Mouse (Mus musculus) erythroid progenitor cell, adult 5-6 weeks (primary cell): ENCODE data around the gene Olfr1219. TPM values are rescaled to one million over a fixed set of nuclear protein-coding genes. Genes with fewer than 3 reads are reported as not detected.

Experiments used
- ATAC-seq: replicated peaks from 2 replicates; pipeline ENCODE4 v1.8.0; 2016; ENCODE audit warnings: moderate number of reproducible peaks, mild to moderate bottlenecking, moderate TSS enrichment, inconsistent platforms; ENCODE audit not compliant: poor library complexity, low FRiP score, severe bottlenecking
- total RNA-seq, 2 experiments: library from RNA; stranded (forward) in 1 of 2; stranded (reverse) in 1 of 2; fragments of 150-400 nt in 1 of 2; fragments of 186-747, 209-891 nt in 1 of 2; gene quantifications; 2 replicates each; pipeline versions ENCODE4 v1.2.3 to v1.2.4; 2015 to 2017; ENCODE audit warnings: low replicate concordance in 2 of 2

Gene Olfr1219
- total RNA-seq (2015; ENCODE audit: low replicate concordance) = not detected in 2 replicates
- total RNA-seq (2017; ENCODE audit: low replicate concordance) = not detected in 2 replicates

GRCm38 (mm10) chr2:89083413-89083812 lies at the start of gene Olfr1219:
TSS of gene Olfr1219 (minus strand) at chr2:89083513.
- ATAC-seq = no peak

DNA sequence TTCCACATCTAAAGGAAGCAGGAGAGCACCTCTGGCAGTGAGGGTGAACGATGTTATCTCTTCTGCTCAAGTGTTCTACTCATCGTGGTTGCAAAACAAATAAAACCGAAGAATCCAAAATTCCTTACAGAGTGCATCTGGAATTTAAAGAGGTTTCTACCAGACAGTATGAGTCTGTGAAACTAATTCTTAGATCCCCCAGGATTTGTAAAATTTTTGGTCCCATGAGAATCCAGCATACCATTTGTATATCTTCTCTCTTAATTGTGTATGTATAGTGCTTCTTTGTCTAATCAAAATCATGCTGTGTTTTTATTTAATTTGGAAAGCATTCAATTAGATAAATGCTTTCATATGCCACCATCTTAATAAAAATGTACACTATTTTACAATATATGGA lies 49.6 kb upstream of the Olfr1219 start, which contains the start of gene Olfr1222:
Gene Olfr1222 (minus strand): TSS at position 101 of the 400 bp plus-strand sequence.
- no peak for ATAC-seq

- no peak for ATAC-seq
Measured at GRCm38 (mm10) chr2:89117183-89117582, 33.9 kb upstream of the Olfr1219 start, which contains the start of gene Olfr1221. TSS of gene Olfr1221 (minus strand) at chr2:89117283.

DNA sequence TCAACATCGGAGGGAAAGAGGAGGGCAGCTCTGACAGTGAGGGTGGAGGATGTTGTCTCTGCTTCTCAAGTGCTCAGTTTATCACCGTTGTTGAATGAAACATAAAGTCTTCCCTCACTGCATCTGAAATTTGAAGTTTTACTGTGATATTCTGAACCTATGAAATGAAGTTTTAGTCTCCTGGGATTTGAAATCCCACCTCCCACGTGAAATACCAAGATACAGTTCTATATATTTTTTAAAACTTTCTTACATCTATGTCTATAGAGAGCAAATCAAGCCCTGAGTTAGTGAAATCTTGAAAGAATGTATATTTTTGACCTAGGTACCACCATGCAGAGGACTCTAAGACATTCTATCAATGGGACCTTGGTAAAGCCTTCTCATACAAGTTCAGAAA lies 23.4 kb upstream of the Olfr1219 start, which contains the start of gene Olfr1220:
Gene Olfr1220 (minus strand): TSS at position 101 of the 400 bp plus-strand sequence.
- no peak for ATAC-seq

DNA sequence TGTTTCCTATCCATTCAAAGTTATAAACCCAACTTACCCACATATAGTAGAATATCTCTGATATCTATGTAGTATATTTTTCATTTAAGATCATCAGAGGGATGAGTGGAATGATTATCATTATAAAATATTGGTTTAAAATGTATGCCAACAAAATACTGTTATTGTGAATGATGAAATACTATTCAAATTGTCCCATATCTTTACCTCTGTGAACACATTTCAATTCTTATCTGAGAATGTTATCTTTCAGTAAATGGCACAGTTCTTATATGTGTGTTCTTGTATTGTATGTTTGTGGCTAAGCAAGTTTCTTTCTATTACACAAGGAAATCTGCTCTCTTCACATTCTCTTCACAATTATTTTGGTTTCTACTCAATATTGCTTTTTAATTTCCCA lies 22.3 kb upstream of the Olfr1219 start:
- ATAC-seq = no peak

- no peak for ATAC-seq
Measured at GRCm38 (mm10) chr2:89093848-89094247, 10.5 kb upstream of the Olfr1219 start.

DNA sequence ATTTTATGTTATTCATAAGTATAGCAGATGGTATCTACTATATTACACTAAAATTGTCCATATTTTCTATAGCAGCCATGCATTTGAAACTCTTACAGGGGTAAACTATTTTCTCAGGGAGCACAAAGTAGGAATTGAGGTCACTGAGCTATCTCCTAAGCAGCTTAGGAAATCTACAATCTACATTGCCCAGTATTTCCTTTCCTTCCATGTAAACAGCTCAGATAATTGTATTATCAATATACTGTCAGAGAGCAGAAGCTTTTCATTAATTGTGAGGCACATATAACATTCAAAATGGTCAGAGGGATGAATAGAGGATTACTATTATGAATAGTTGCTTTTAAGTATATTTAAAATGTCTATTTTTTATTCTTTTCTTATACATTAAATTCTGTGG lies 1.8 kb downstream of the Olfr1219 start:
- ATAC-seq = no peak

- ATAC-seq = no peak
Measured at GRCm38 (mm10) chr2:89061087-89061486, 22.2 kb downstream of the Olfr1219 start, which contains the start of gene Olfr1218. TSS of gene Olfr1218 (minus strand) at chr2:89061187.

- no peak for ATAC-seq
Measured at GRCm38 (mm10) chr2:89031965-89032364, 51.3 kb downstream of the Olfr1219 start, which contains the start of gene Olfr1217. TSS of gene Olfr1217 (minus strand) at chr2:89032065.

Other genes starting within 250 kb of the Olfr1219 start
- gene Olfr1204, start 234.2 kb downstream of the Olfr1219 start, total RNA-seq (2015; ENCODE audit: low replicate concordance) = not detected in 2 replicates
- gene Olfr1204, start 234.2 kb downstream of the Olfr1219 start, total RNA-seq (2017; ENCODE audit: low replicate concordance) = not detected in 2 replicates
- not detected in 2 replicates for gene Olfr1206, start 220.3 kb downstream of the Olfr1219 start, total RNA-seq (2015; ENCODE audit: low replicate concordance)
- not detected in 2 replicates for gene Olfr1206, start 220.3 kb downstream of the Olfr1219 start, total RNA-seq (2017; ENCODE audit: low replicate concordance)
- gene Olfr1208, start 181.2 kb downstream of the Olfr1219 start, total RNA-seq (2015; ENCODE audit: low replicate concordance) = not detected in 2 replicates
- not detected in 2 replicates for gene Olfr1208, start 181.2 kb downstream of the Olfr1219 start, total RNA-seq (2017; ENCODE audit: low replicate concordance)
- gene Olfr1209, start 168.4 kb downstream of the Olfr1219 start, total RNA-seq (2015; ENCODE audit: low replicate concordance) = not detected in 2 replicates
- not detected in 2 replicates for gene Olfr1209, start 168.4 kb downstream of the Olfr1219 start, total RNA-seq (2017; ENCODE audit: low replicate concordance)
- gene Olfr1211, start 145.4 kb downstream of the Olfr1219 start, total RNA-seq (2015; ENCODE audit: low replicate concordance) = not detected in 2 replicates
- not detected in 2 replicates for gene Olfr1211, start 145.4 kb downstream of the Olfr1219 start, total RNA-seq (2017; ENCODE audit: low replicate concordance)
- gene Olfr1212, start 129.5 kb downstream of the Olfr1219 start, total RNA-seq (2015; ENCODE audit: low replicate concordance) = not detected in 2 replicates
- not detected in 2 replicates for gene Olfr1212, start 129.5 kb downstream of the Olfr1219 start, total RNA-seq (2017; ENCODE audit: low replicate concordance)
- gene Gm13762, start 103.2 kb downstream of the Olfr1219 start, total RNA-seq (2015; ENCODE audit: low replicate concordance) = not detected in 2 replicates
- gene Gm13762, start 103.2 kb downstream of the Olfr1219 start, total RNA-seq (2017; ENCODE audit: low replicate concordance) = not detected in 2 replicates
- gene Olfr1214, start 90.9 kb downstream of the Olfr1219 start, total RNA-seq (2015; ENCODE audit: low replicate concordance) = not detected in 2 replicates
- not detected in 2 replicates for gene Olfr1214, start 90.9 kb downstream of the Olfr1219 start, total RNA-seq (2017; ENCODE audit: low replicate concordance)
- gene Olfr1215, start 76.5 kb downstream of the Olfr1219 start, total RNA-seq (2015; ENCODE audit: low replicate concordance) = not detected in 2 replicates
- gene Olfr1215, start 76.5 kb downstream of the Olfr1219 start, total RNA-seq (2017; ENCODE audit: low replicate concordance) = not detected in 2 replicates
- not detected in 2 replicates for gene Olfr1216, start 65.2 kb downstream of the Olfr1219 start, total RNA-seq (2015; ENCODE audit: low replicate concordance)
- gene Olfr1216, start 65.2 kb downstream of the Olfr1219 start, total RNA-seq (2017; ENCODE audit: low replicate concordance) = not detected in 2 replicates
- not detected in 2 replicates for gene Olfr1217, start 51.4 kb downstream of the Olfr1219 start, total RNA-seq (2015; ENCODE audit: low replicate concordance)
- gene Olfr1217, start 51.4 kb downstream of the Olfr1219 start, total RNA-seq (2017; ENCODE audit: low replicate concordance) = not detected in 2 replicates
- not detected in 2 replicates for gene Olfr1218, start 22.3 kb downstream of the Olfr1219 start, total RNA-seq (2015; ENCODE audit: low replicate concordance)
- not detected in 2 replicates for gene Olfr1218, start 22.3 kb downstream of the Olfr1219 start, total RNA-seq (2017; ENCODE audit: low replicate concordance)
- not detected in 2 replicates for gene Olfr1220, start 23.3 kb upstream of the Olfr1219 start, total RNA-seq (2015; ENCODE audit: low replicate concordance)
- gene Olfr1220, start 23.3 kb upstream of the Olfr1219 start, total RNA-seq (2017; ENCODE audit: low replicate concordance) = not detected in 2 replicates
- not detected in 2 replicates for gene Olfr1221, start 33.8 kb upstream of the Olfr1219 start, total RNA-seq (2015; ENCODE audit: low replicate concordance)
- gene Olfr1221, start 33.8 kb upstream of the Olfr1219 start, total RNA-seq (2017; ENCODE audit: low replicate concordance) = not detected in 2 replicates
- gene Olfr1222, start 49.5 kb upstream of the Olfr1219 start, total RNA-seq (2015; ENCODE audit: low replicate concordance) = not detected in 2 replicates
- gene Olfr1222, start 49.5 kb upstream of the Olfr1219 start, total RNA-seq (2017; ENCODE audit: low replicate concordance) = not detected in 2 replicates
- gene Olfr1223, start 68.0 kb upstream of the Olfr1219 start, total RNA-seq (2015; ENCODE audit: low replicate concordance) = not detected in 2 replicates
- not detected in 2 replicates for gene Olfr1223, start 68.0 kb upstream of the Olfr1219 start, total RNA-seq (2017; ENCODE audit: low replicate concordance)
- gene Olfr1224-ps1, start 80.6 kb upstream of the Olfr1219 start, total RNA-seq (2015; ENCODE audit: low replicate concordance) = not detected in 2 replicates
- gene Olfr1224-ps1, start 80.6 kb upstream of the Olfr1219 start, total RNA-seq (2017; ENCODE audit: low replicate concordance) = not detected in 2 replicates
- gene Olfr1225, start 91.2 kb upstream of the Olfr1219 start, total RNA-seq (2015; ENCODE audit: low replicate concordance) = not detected in 2 replicates
- not detected in 2 replicates for gene Olfr1225, start 91.2 kb upstream of the Olfr1219 start, total RNA-seq (2017; ENCODE audit: low replicate concordance)
- gene Olfr1226, start 116.5 kb upstream of the Olfr1219 start, total RNA-seq (2015; ENCODE audit: low replicate concordance) = not detected in 2 replicates
- gene Olfr1226, start 116.5 kb upstream of the Olfr1219 start, total RNA-seq (2017; ENCODE audit: low replicate concordance) = not detected in 2 replicates
- gene Olfr1228, start 170.5 kb upstream of the Olfr1219 start, total RNA-seq (2015; ENCODE audit: low replicate concordance) = not detected in 2 replicates
- gene Olfr1228, start 170.5 kb upstream of the Olfr1219 start, total RNA-seq (2017; ENCODE audit: low replicate concordance) = not detected in 2 replicates
- gene Olfr1229, start 204.5 kb upstream of the Olfr1219 start, total RNA-seq (2015; ENCODE audit: low replicate concordance) = not detected in 2 replicates
- not detected in 2 replicates for gene Olfr1229, start 204.5 kb upstream of the Olfr1219 start, total RNA-seq (2017; ENCODE audit: low replicate concordance)
- not detected in 2 replicates for gene Olfr1230, start 213.8 kb upstream of the Olfr1219 start, total RNA-seq (2015; ENCODE audit: low replicate concordance)
- gene Olfr1230, start 213.8 kb upstream of the Olfr1219 start, total RNA-seq (2017; ENCODE audit: low replicate concordance) = not detected in 2 replicates
- not detected in 2 replicates for gene Olfr1231, start 223.6 kb upstream of the Olfr1219 start, total RNA-seq (2015; ENCODE audit: low replicate concordance)
- gene Olfr1231, start 223.6 kb upstream of the Olfr1219 start, total RNA-seq (2017; ENCODE audit: low replicate concordance) = not detected in 2 replicates
- gene Olfr1232, start 246.2 kb upstream of the Olfr1219 start, total RNA-seq (2015; ENCODE audit: low replicate concordance) = not detected in 2 replicates
- gene Olfr1232, start 246.2 kb upstream of the Olfr1219 start, total RNA-seq (2017; ENCODE audit: low replicate concordance) = not detected in 2 replicates